Mouse (Mus musculus) testis, adult 2 months (tissue): ENCODE measurements at regions not wholly inside any gene's neighbourhood (a gene's known extent, or its start where the extent isn't known, plus 50 kb on each side); places are given as distances from the start of the nearest gene placed in this dataset.

Experiments used
- CTCF ChIP-seq: fragments of 200-500 bp; IDR thresholded peaks from 2 replicates; pipeline ENCODE4 v1.5.1; 2012; ENCODE audit warnings: low read depth, mild to moderate bottlenecking, inconsistent platforms, low read length, moderate library complexity; ENCODE audit not compliant: control insufficient read depth, insufficient read depth, insufficient replicate concordance
- POLR2A ChIP-seq: fragments of 200-500 bp; IDR thresholded peaks from 2 replicates; pipeline ENCODE4 v1.6.1; 2012; ENCODE audit warnings: low read depth, mild to moderate bottlenecking, inconsistent platforms, low read length, moderate library complexity; ENCODE audit not compliant: control insufficient read depth

DNA sequence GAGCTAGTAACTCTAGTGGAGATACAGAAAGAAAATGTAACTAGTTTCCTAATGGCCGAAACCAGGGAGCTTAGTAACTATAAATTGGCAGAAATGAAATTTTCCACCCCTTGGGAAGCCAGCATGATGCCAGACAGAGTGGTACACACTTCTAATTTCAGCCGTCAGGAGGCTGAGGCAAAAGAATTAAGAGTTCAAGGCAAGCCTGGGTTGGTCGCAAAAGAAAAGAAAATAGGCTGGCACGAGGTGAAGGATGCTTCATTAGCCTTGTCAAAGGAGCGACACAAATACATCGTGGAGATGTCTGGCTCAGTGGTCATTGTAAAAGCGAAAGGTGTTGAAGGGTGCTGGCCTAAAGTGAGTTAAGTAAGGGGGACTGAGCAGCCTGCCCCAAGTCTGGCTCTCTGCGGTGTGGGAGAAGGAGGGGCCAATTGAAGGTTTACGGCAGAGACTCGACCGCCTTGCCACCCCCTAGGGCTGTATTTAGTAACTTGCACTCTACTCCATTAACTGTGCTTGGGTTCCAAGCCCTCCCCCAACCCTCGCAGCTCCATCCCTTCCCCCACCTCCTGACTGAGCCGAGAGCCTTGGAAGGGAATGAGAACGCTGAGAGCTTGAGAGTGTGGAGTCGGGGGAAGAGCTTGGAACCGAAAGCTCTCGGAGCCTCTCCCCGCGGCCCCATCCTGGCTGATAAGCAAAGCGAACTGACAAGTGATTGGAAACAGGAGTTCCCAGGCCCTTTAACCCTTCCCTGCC is 92.4 kb upstream of the Pkdcc start:
- TF ChIP-seq CTCF (no peak), POLR2A (no peak)
